Mouse (Mus musculus) limb, embryonic 12.5 days (tissue): ENCODE measurements at regions not wholly inside any gene's neighbourhood (a gene's known extent, or its start where the extent isn't known, plus 50 kb on each side); places are given as distances from the start of the nearest gene placed in this dataset.
"Not testable (repeated sequence)": the region's sequence is repeated elsewhere in the genome, so short reads cannot be mapped to it uniquely, and the experiment has no call there.

Experiments used
- ATAC-seq: fragments of 200-750 bp; cut with Nextera tagmentation; 2 replicates; pipeline ENCODE4 v1.8.0; 2017; ENCODE audit warnings: low read depth, moderate TSS enrichment; ENCODE audit not compliant: insufficient number of reproducible peaks, insufficient read depth, low FRiP score, low TSS enrichment
- H3K27ac ChIP-seq: fragments of 300-500 bp; sonication (generic); 2 replicates; pipeline ENCODE4 v1.5.1; 2016; ENCODE audit warnings: mild to moderate bottlenecking, moderate library complexity
- H3K27me3 ChIP-seq: fragments of 300-500 bp; sonication (generic); 2 replicates; pipeline ENCODE4 v1.6.1; 2016; ENCODE audit warnings: mild to moderate bottlenecking, moderate library complexity
- H3K36me3 ChIP-seq: fragments of 300-500 bp; sonication (generic); 2 replicates; pipeline ENCODE4 v1.6.1; 2016; ENCODE audit warnings: mild to moderate bottlenecking, moderate library complexity
- H3K4me1 ChIP-seq: fragments of 300-500 bp; sonication (generic); replicated peaks from 2 replicates; pipeline ENCODE4 v1.6.1; 2016
- H3K4me2 ChIP-seq: fragments of 300-500 bp; sonication (generic); 2 replicates; pipeline ENCODE4 v1.6.1; 2016; ENCODE audit warnings: mild to moderate bottlenecking, moderate library complexity
- H3K4me3 ChIP-seq: fragments of 300-500 bp; sonication (generic); replicated peaks from 2 replicates; pipeline ENCODE4 v1.5.1; 2016; ENCODE audit warnings: mild to moderate bottlenecking
- H3K9ac ChIP-seq: fragments of 300-500 bp; sonication (generic); replicated peaks from 2 replicates; pipeline ENCODE4 v1.6.1; 2016; ENCODE audit warnings: mild to moderate bottlenecking, moderate library complexity
- H3K9me3 ChIP-seq: fragments of 300-500 bp; sonication (generic); 2 replicates; pipeline ENCODE4 v1.6.1; 2016; ENCODE audit warnings: mild to moderate bottlenecking, moderate library complexity
- WGBS: fragments of 180-500 bp; shearing (Covaris S2); methylation state at CpG from one replicate; pipeline ENCODE4 v1.1.7; 2016; 5-methylcytosine and 5-hydroxymethylcytosine counted together

DNA sequence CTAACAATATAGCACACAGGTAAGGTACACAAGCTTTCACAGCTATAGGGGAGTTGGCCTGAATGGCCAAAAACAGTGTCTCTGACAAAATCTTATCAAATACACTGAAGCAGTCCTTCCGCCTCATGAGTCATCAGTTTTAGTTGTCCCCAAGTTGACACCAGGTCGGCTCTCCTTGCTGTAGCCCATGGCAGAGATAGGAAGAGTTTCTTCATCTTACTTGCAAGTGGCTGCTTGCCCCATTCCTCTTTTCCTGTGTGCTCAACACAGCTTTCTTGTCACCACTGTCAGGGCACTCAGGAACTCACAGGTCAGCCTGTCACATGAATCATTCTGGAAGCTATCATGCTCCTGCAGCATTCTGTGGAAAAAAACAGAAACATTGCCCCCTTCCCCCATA lies 77.1 kb downstream of the Olfr721-ps1 start:
- H3K4me1 ChIP-seq, H3K4me3 ChIP-seq: not testable (repeated sequence)

DNA sequence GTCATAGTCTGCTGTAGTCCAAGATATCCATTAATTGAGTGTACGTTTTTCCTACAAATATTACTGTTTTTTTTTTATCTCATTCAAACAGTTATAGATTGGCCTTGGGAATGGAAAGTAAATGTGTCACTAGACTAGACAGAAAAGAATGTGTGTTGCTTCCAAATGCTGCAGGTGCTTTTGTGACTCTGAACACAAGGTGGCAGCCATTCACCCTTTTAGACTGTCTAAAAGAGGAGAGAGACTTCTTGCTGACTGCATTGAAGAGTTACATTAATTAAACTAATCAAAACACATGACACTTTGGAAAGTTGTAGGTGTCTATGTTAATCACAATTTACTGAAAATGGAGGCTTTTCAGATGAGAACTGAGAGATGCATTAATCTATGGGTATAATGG lies 80.7 kb downstream of the Olfr721-ps1 start:
- 68% methylated on average over 1 of the region's 1 CpGs for WGBS
- no peak overlapping the region for H3K4me2 ChIP-seq

More for the DNA sequence above, 77.1 kb downstream of the Olfr721-ps1 start:
- not testable (repeated sequence) for ATAC-seq, H3K36me3 ChIP-seq, H3K9me3 ChIP-seq, H3K27me3 ChIP-seq, H3K27ac ChIP-seq, H3K4me2 ChIP-seq, H3K9ac ChIP-seq
- WGBS: 69% methylated on average over 2 of the region's 2 CpGs

DNA sequence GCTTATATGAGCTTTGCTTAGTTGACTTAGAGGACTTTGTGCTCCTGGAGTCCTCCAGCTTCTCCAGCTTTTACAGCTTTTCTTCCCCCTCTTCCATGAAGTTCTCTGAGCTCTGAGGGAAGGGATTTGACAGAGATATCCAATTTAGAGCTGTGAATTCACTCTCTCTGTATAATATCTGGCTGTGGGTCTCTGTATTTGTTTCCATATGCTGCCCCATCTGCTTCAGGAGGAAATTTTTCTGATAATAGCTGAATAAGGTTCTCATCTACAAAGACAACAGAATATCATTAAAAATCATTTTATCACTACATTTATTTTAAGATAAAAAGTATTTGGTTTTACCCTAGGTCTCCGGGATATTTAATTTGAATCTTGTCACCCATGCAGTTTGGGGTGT lies 85.3 kb downstream of the Olfr721-ps1 start:
- no peaks in the 10 kb centered on the region for H3K36me3 ChIP-seq

More for the DNA sequence above, 80.7 kb downstream of the Olfr721-ps1 start:
- Histone ChIP-seq H3K4me1 (no peaks in the 10 kb centered on the region), H3K27me3 (no peaks in the 10 kb centered on the region), H3K27ac (no peak overlapping the region), H3K9me3 (no peaks in the 10 kb centered on the region), H3K9ac (no peak overlapping the region), H3K36me3 (no peaks in the 10 kb centered on the region), H3K4me3 (no peak overlapping the region)
- no peak for ATAC-seq

DNA sequence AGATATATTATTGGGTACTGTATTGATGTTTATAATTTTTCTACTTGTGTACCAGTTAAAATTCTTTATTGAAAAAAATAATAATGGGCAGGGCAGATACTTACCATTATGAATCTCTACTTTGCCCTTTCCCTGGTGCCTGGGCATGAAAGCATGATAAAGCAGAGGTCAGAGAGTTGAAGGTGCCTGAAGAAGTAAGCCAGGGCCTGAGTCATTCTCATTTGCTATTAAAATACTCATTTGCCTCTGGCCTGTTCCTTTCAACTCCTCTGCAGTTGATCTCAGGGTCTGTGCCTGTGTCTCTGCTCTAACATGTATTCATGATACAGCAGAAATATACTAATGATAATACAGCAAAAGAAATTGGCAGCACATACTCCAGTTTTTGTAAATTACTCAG lies 89.4 kb downstream of the Olfr721-ps1 start:
- no peak for ATAC-seq
- no peaks in the 10 kb centered on the region for H3K9me3 ChIP-seq
- H3K4me2 ChIP-seq: no peak overlapping the region
- H3K4me1 ChIP-seq: no peaks in the 10 kb centered on the region
- no peaks in the 10 kb centered on the region for H3K36me3 ChIP-seq
- H3K27me3 ChIP-seq: no peaks in the 10 kb centered on the region
- no peak overlapping the region for H3K4me3 ChIP-seq
- H3K27ac ChIP-seq: no peak overlapping the region
- no peak overlapping the region for H3K9ac ChIP-seq

More for the DNA sequence above, 85.3 kb downstream of the Olfr721-ps1 start:
- ATAC-seq: no peak
- H3K9ac ChIP-seq: no peak overlapping the region
- H3K27me3 ChIP-seq: no peaks in the 10 kb centered on the region
- 90% methylated on average over 1 of the region's 1 CpGs for WGBS
- H3K9me3 ChIP-seq: no peaks in the 10 kb centered on the region
- no peaks in the 10 kb centered on the region for H3K4me1 ChIP-seq
- H3K4me3 ChIP-seq: no peak overlapping the region
- no peak overlapping the region for H3K4me2 ChIP-seq
- no peak overlapping the region for H3K27ac ChIP-seq

DNA sequence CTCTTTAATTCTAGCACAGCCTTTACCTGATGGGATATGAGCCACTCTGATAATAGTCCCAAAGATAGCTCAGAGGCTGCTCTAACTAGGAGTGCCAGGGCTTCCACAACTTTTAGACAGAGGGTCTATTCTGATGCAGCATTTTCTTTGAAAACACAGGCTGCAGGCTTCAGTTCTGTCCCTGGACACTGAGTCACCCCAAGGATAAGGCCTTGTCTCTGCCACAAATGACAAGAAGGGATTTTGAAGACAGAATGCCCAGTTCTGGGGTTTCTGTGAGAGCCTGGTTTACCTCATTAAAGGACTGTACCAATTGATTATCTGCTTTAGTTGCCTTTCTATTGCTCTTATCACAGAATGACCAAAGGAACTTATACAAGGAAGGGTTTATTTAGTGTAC lies 90.9 kb downstream of the Olfr721-ps1 start:
- H3K36me3 ChIP-seq: no peaks in the 10 kb centered on the region
- no peaks in the 10 kb centered on the region for H3K27me3 ChIP-seq
- no peaks in the 10 kb centered on the region for H3K9me3 ChIP-seq
- no peaks in the 10 kb centered on the region for H3K4me1 ChIP-seq
- no peak overlapping the region for H3K4me2 ChIP-seq
- H3K27ac ChIP-seq: no peak overlapping the region
- H3K4me3 ChIP-seq: no peak overlapping the region
- ATAC-seq: no peak
- no peak overlapping the region for H3K9ac ChIP-seq

DNA sequence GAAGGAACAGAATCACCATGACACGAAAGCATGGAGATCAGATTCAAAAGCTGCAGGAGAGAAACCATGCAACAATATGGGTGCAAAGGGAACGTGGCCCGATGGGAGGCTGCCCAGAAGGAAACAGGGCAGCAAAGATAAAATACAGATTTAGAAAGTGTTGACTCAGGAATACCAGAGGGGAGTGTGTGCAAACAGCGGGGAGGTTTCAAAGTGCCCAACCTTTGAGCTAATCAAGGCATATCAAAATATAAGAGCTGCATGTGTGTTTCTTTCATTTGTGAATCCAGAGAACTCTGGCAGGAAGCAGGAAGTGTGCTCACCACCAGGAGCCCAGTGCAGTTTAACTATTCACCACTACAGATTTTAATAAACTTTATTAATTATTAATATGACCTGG lies 110.8 kb downstream of the Olfr721-ps1 start:
- no peak overlapping the region for H3K9ac ChIP-seq

DNA sequence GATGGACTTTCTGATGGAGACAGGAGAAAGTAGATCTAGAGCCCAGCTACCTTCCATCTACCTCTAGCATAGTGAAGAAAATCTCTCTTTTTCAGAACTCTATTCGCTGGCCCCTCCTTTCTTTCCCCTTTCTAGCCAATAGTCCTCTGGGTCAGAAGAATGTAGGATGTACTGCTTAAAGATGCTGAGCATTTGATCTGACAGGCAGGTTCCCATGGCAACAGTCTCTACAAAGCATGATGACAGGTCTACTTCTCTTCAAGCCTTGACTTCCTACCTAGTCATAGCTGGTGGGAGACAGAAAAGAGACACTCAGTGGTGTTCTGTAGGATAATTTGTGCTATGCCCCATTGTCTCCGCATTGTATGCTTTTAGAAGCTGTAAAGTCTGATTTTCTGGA lies 112.0 kb downstream of the Olfr721-ps1 start:
- no peaks in the 10 kb centered on the region for H3K4me1 ChIP-seq

More for the DNA sequence above, 110.8 kb downstream of the Olfr721-ps1 start:
- 88% methylated on average over 4 of the region's 4 CpGs for WGBS
- no peaks in the 10 kb centered on the region for H3K4me1 ChIP-seq
- ATAC-seq: no peak
- H3K9me3 ChIP-seq: no peaks in the 10 kb centered on the region
- no peak overlapping the region for H3K4me3 ChIP-seq
- H3K27ac ChIP-seq: no peak overlapping the region
- H3K4me2 ChIP-seq: no peak overlapping the region
- no peaks in the 10 kb centered on the region for H3K36me3 ChIP-seq
- no peaks in the 10 kb centered on the region for H3K27me3 ChIP-seq

DNA sequence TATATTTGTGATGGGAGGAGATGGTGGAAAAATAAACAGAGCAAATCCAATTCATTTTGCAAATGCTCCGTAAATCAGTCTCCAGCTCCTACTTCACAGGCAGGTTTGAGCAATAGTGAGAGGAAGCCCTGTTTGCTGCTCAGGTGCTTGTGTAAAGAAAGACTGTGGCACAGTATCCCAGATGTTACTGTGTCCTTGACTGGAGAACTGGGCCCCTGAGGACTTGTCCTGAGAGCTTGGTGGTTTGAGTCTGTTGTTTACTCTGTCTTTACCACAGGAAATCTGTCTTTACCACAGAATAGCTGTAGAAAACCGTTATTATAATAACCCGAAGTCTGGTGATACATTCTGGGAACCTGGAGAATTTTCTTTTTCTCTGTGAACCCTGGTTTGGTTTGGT lies 112.4 kb downstream of the Olfr721-ps1 start:
- Histone ChIP-seq H3K4me3 (no peak overlapping the region), H3K9ac (no peak overlapping the region), H3K9me3 (no peaks in the 10 kb centered on the region), H3K27me3 (no peaks in the 10 kb centered on the region), H3K27ac (no peak overlapping the region), H3K4me2 (no peak overlapping the region), H3K36me3 (no peaks in the 10 kb centered on the region), H3K4me1 (no peaks in the 10 kb centered on the region)
- no peak for ATAC-seq
- WGBS: 86% methylated on average over 3 of the region's 3 CpGs

More for the DNA sequence above, 112.0 kb downstream of the Olfr721-ps1 start:
- no peak for ATAC-seq
- Histone ChIP-seq H3K9ac (no peak overlapping the region), H3K27ac (no peak overlapping the region), H3K36me3 (no peaks in the 10 kb centered on the region), H3K4me2 (no peak overlapping the region), H3K27me3 (no peaks in the 10 kb centered on the region), H3K9me3 (no peaks in the 10 kb centered on the region), H3K4me3 (no peak overlapping the region)
- 92% methylated on average over 2 of the region's 2 CpGs for WGBS

DNA sequence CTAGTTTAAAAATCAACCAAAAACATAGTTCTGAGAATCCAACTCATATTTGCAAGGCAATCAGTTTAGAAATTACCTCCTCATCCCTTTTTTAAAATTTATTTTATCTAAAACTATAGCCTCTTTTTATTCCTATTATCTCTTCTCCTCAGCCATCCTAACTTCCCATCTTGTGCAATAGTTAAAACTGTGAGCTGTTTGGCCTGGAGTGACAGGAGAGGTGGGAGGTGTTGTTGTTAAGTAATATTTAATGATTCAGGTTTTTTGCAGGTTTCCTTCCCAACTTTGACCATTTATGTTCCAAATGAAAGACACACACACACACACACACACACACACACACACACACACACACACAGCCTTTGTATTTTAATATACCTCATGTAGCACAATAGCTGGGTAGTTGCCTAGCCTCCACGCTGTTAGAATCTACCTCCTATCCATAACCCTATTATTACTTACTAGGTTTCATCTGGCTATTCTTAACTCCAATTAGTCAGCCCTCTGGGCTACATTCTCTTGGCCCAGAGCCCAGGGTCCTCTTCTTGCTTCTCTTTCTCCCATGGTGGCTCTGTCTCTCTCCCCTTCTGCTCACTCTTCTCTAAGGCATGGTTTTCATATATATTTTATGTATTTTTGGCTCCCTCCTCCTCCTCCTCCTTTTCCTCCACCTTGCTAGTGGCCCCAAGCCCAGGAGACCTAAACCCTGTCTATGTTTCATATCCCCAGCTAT lies 113.5 kb downstream of the Olfr721-ps1 start:
- 75% methylated on average over 1 of the region's 1 CpGs for WGBS
- no peak overlapping the region for H3K27ac ChIP-seq
- H3K4me3 ChIP-seq: no peak overlapping the region
- H3K36me3 ChIP-seq: no peaks in the 10 kb centered on the region
- H3K27me3 ChIP-seq: no peaks in the 10 kb centered on the region
- no peak overlapping the region for H3K9ac ChIP-seq
- H3K4me1 ChIP-seq: no peaks in the 10 kb centered on the region
- ATAC-seq: no peak
- no peaks in the 10 kb centered on the region for H3K9me3 ChIP-seq
- no peak overlapping the region for H3K4me2 ChIP-seq

DNA sequence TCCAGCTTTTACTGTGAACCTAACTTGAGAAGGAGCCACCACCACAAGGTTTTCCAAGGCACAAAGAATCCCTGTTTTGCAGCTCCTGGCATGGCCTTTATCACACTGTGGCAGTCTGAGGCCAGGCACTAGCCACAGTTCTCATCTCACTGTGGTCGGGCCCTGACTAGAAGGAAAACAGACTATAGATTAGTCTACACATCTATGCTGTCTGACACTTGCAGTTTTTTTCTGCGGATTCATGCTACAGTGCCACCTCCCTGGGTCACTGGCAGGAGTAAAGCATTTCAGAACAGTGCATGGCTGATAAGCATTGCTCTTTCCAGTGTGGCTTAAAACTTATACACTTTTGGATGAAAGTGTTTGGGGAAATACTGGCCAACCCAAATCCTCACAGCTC lies 114.3 kb downstream of the Olfr721-ps1 start:
- H3K4me3 ChIP-seq: no peak overlapping the region
- H3K4me2 ChIP-seq: no peak overlapping the region
- no peaks in the 10 kb centered on the region for H3K36me3 ChIP-seq
- no peaks in the 10 kb centered on the region for H3K4me1 ChIP-seq
- H3K9ac ChIP-seq: no peak overlapping the region
- ATAC-seq: no peak
- no peaks in the 10 kb centered on the region for H3K9me3 ChIP-seq
- 78% methylated on average over 2 of the region's 2 CpGs for WGBS
- no peaks in the 10 kb centered on the region for H3K27me3 ChIP-seq
- no peak overlapping the region for H3K27ac ChIP-seq

DNA sequence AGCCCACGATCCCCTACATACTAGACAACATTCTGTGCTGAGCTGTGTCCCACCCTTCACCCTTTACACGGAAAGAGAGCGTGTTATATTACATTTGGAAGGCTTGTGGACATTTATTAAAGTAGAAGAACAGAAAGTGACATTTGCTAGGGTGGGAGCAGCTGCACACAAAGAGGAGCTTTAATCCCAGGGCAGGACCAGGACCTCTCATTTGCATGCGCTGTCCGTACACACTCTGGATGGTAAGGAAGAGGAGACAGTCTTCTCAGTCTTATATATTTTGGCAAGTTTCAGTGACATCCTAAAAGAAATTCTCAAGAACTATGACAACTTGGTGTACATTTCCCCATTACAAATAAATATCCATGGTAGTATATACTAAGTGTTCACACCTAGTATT lies 114.8 kb downstream of the Olfr721-ps1 start:
- no peaks in the 10 kb centered on the region for H3K9me3 ChIP-seq
- no peaks in the 10 kb centered on the region for H3K36me3 ChIP-seq
- H3K27ac ChIP-seq: no peak overlapping the region
- no peak overlapping the region for H3K9ac ChIP-seq
- H3K4me1 ChIP-seq: no peaks in the 10 kb centered on the region
- H3K4me2 ChIP-seq: no peak overlapping the region
- H3K27me3 ChIP-seq: no peaks in the 10 kb centered on the region
- H3K4me3 ChIP-seq: no peak overlapping the region
- no peak for ATAC-seq
- WGBS: 79% methylated on average over 5 of the region's 5 CpGs

DNA sequence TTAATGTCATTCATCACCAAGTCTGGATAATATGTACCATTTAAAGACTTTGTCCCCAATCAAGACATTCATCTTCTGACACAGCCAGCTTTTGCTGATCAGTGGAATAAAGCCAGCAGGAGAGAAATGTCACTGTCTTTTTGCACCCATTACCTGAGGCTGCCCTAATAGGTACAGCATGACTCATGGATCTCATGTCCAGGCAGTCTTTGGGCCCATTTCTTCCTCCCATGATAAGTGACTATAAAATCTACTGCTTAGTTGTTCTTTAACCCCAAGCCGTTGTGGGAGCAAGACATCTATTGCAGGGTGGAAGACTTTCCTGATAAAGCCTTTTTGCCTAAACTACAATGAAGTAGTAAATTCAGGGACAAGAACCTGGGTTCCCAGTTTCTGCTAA lies 116.9 kb downstream of the Olfr721-ps1 start:
- ATAC-seq: no peak
- Histone ChIP-seq H3K9me3 (no peaks in the 10 kb centered on the region), H3K9ac (no peak overlapping the region), H3K4me1 (no peaks in the 10 kb centered on the region), H3K36me3 (no peaks in the 10 kb centered on the region), H3K4me2 (no peak overlapping the region), H3K27ac (no peak overlapping the region), H3K4me3 (no peak overlapping the region), H3K27me3 (no peaks in the 10 kb centered on the region)
- 71% methylated on average over 1 of the region's 1 CpGs for WGBS
